Mouse (Mus musculus) limb, embryonic 11.5 days (tissue): ENCODE measurements around the gene Igbp1b. TPM values are rescaled to one million over a fixed set of nuclear protein-coding genes. Genes with fewer than 3 reads are reported as not detected.

Experiments
- ATAC-seq: fragments of 200-750 bp; cut with Nextera tagmentation; 2 replicates; pipeline ENCODE4 v1.8.0; 2017; ENCODE audit warnings: low read depth; ENCODE audit not compliant: insufficient number of reproducible peaks, low FRiP score, low TSS enrichment
- DNase-seq: peaks from one replicate; pipeline ENCODE4 v3.0.0-alpha.2; 2015; ENCODE audit warnings: low spot score
- H3K27ac ChIP-seq: fragments of 300-500 bp; sonication (generic); replicated peaks from 2 replicates; pipeline ENCODE4 v1.5.1; 2014; ENCODE audit warnings: low read depth, mild to moderate bottlenecking, low read length
- H3K27me3 ChIP-seq: fragments of 300-500 bp; sonication (generic); 2 replicates; pipeline ENCODE4 v1.6.1; 2014; ENCODE audit warnings: mild to moderate bottlenecking, low read length, mixed read lengths; ENCODE audit not compliant: control insufficient read depth, insufficient read depth
- H3K36me3 ChIP-seq: fragments of 300-500 bp; sonication (generic); 2 replicates; pipeline ENCODE4 v1.6.1; 2014; ENCODE audit warnings: mild to moderate bottlenecking, low read length, moderate library complexity, mixed read lengths; ENCODE audit not compliant: control insufficient read depth, insufficient read depth
- H3K4me1 ChIP-seq: fragments of 300-500 bp; sonication (generic); 2 replicates; pipeline ENCODE4 v1.6.1; 2014; ENCODE audit warnings: low read length, mixed read lengths; ENCODE audit not compliant: control insufficient read depth, insufficient read depth
- H3K4me2 ChIP-seq: fragments of 300-500 bp; sonication (generic); 2 replicates; pipeline ENCODE4 v1.6.1; 2014; ENCODE audit warnings: low read depth, mild to moderate bottlenecking, moderate library complexity; ENCODE audit not compliant: severe bottlenecking
- H3K4me3 ChIP-seq: fragments of 300-500 bp; sonication (generic); 2 replicates; pipeline ENCODE4 v1.5.1; 2014; ENCODE audit warnings: low read depth, low read length
- H3K9ac ChIP-seq: fragments of 300-500 bp; sonication (generic); 2 replicates; pipeline ENCODE4 v1.6.1; 2014; ENCODE audit warnings: mild to moderate bottlenecking, low read length
- H3K9me3 ChIP-seq: fragments of 300-500 bp; sonication (generic); 2 replicates; pipeline ENCODE4 v1.6.1; 2016; ENCODE audit warnings: low read length; ENCODE audit not compliant: control insufficient read depth
- WGBS: fragments of 180-500 bp; shearing (Covaris S2); extraction: QIAGEN DNeasy Blood & Tissue Kit; methylation state at CpG from one replicate; pipeline ENCODE4 v1.1.7; 2014; 5-methylcytosine and 5-hydroxymethylcytosine counted together
- polyA plus RNA-seq: library from polyadenylated mRNA; unstranded; fragments of >200 nt; fragmentation: Nextera tagmentation; extraction: Ambion mirVana; gene quantifications from 2 replicates; pipeline ENCODE4 v1.2.1, GENCODE M21; 2014

Igbp1b gene
- polyA plus RNA-seq, result not detected in 2 replicates

DNA sequence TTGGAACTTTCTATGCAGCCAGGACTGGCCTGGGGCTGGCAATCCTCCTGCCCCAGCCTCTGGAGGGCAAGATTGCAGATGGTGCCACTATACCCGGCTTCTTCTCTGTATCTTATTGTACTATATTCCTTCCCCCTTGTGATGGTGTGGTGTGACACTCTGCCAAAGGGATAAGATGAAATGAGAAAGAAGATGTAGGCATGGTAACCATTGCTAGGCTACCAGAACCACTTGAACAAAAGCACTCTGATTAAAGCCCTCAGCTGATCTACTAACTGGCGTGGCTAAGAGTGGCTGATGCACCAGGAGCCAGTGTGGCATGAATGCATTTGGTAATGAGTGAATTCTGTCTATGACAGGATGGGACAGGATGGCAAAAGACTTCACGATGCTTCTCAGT is at the start of gene Igbp1b:
Igbp1b (minus strand) TSS at position 29 of the 400 bp plus-strand sequence.
- no peak for ATAC-seq
- Histone ChIP-seq H3K9ac (no peak within 1 kb of the TSS), H3K4me1 (no peaks in the 10 kb centered on the region), H3K27ac (no peak within 1 kb of the TSS), H3K27me3 (no peaks in the 10 kb centered on the region), H3K4me2 (no peak within 1 kb of the TSS), H3K4me3 (no peak within 1 kb of the TSS), H3K36me3 (no peaks in the 10 kb centered on the region), H3K9me3 (no peaks in the 10 kb centered on the region)
- DNase-seq, result no peak
- WGBS, result 88% methylated on average over 3 of the region's 3 CpGs

DNA sequence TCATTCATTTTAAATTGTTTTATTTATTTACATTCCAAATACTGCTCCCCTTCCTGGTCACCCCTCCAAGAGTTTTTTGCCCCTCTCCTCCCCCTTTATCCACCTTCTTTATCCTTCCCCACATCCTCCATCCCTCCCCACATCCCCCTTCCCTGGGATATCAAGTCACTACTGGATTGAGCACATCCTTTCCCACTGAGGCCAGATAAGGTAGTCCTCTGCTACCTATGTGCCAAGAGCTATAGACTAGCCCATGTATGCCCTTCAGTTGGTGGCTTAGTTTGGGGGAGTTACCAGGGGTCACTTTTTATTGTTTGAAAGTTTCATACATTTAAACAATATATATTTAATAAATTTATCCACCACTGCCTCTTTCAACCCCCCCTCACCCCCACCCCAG is 24.6 kb upstream of the Igbp1b start:
- Histone ChIP-seq H3K27me3 (no peaks in the 10 kb centered on the region), H3K4me1 (no peaks in the 10 kb centered on the region), H3K9me3 (no peaks in the 10 kb centered on the region), H3K9ac (no peak overlapping the region), H3K36me3 (no peaks in the 10 kb centered on the region), H3K4me2 (no peak overlapping the region), H3K27ac (no peak overlapping the region), H3K4me3 (no peak overlapping the region)
- DNase-seq, result no peak
- no peak for ATAC-seq

DNA sequence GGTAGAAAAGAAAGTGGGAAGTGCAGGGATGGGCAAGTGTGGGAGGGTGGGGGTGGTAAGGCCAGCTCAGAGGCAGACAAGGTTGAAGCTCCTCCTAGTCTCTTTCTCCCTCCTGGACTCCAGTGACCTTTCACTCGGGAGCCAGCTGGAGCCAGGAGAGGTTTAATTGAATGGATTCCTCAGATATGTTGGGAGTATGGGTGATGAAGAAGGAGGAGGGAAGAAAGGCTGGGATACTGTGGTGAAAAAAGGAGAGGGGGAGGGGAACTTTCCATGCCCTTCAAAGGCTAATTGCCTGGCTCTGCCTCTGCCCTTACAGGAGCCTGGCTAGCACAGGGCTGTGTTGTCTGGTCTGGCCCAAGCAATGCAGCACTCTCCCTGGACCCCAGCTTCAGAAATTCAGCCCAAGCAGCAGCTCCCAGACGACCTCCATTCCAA is 14.4 kb upstream of the Igbp1b start:
- no peak overlapping the region for H3K9ac ChIP-seq
- ATAC-seq (0 out of 2 replicates have a peak, but pooled peaks have one; percentile 39), DNase-seq (no peak)
- H3K4me3 ChIP-seq, result no peak overlapping the region
- no peaks in the 10 kb centered on the region for H3K9me3 ChIP-seq
- no peak overlapping the region for H3K27ac ChIP-seq
- no peaks in the 10 kb centered on the region for H3K27me3 ChIP-seq
- H3K4me2 ChIP-seq, result no peak overlapping the region
- no peaks in the 10 kb centered on the region for H3K4me1 ChIP-seq
- H3K36me3 ChIP-seq, result no peaks in the 10 kb centered on the region
- 0% methylated on average over 2 of the region's 2 CpGs for WGBS

DNA sequence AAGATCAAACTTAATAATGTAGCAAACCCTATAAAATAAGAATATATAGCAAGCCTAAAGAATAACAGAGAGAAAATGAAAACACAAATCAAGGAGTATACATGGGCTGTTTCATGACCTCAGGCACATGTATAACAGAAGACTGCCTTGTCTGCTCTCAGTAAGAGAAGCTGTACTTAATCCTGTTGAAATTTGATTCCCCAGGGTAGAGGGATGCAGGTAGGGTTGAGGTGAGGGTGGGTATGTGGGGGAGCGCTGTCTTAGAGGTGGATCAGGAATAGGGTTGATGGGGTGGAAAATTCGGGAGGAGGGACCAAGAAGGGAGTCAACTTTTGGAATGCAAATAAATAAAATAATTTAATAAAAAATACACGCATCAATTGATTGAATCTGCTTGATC is 7.1 kb upstream of the Igbp1b start:
- H3K36me3 ChIP-seq, result no peaks in the 10 kb centered on the region
- no peak overlapping the region for H3K27ac ChIP-seq
- H3K4me3 ChIP-seq, result no peak overlapping the region
- ATAC-seq (0 out of 2 replicates have a peak, but pooled peaks have one; percentile 27), DNase-seq (no peak)
- no peaks in the 10 kb centered on the region for H3K27me3 ChIP-seq
- H3K4me1 ChIP-seq, result no peaks in the 10 kb centered on the region
- H3K9ac ChIP-seq, result no peak overlapping the region
- 73% methylated on average over 3 of the region's 3 CpGs for WGBS
- H3K9me3 ChIP-seq, result no peaks in the 10 kb centered on the region
- no peak overlapping the region for H3K4me2 ChIP-seq

DNA sequence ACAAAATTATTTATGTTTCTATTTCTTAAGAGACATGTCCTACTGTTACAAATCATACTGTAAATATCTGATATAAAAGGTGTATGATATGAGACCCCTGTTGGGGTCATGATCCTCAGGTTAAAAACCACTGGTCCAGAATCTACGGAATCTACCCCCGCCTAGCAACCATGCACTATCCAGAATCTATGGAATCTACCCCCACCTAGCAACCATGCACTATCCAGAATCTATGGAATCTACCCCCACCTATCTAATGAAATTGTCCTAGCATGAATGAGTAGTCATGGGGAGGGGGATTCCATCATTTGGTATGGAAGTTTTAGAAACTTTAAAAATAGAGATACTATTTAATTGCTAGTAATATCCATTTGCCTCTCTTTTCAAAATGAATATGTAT is 12.7 kb downstream of the Igbp1b start:
- H3K9ac ChIP-seq, result no peak overlapping the region
- DNase-seq, result no peak
- H3K27me3 ChIP-seq, result no peaks in the 10 kb centered on the region
- no peak overlapping the region for H3K27ac ChIP-seq
- H3K9me3 ChIP-seq, result no peaks in the 10 kb centered on the region
- H3K36me3 ChIP-seq, result no peaks in the 10 kb centered on the region
- no peak overlapping the region for H3K4me3 ChIP-seq
- no peak overlapping the region for H3K4me2 ChIP-seq
- 0 out of 2 replicates have a peak, but pooled peaks have one; percentile 62 for ATAC-seq
- H3K4me1 ChIP-seq, result no peaks in the 10 kb centered on the region
- WGBS, result 90% methylated on average over 2 of the region's 2 CpGs

DNA sequence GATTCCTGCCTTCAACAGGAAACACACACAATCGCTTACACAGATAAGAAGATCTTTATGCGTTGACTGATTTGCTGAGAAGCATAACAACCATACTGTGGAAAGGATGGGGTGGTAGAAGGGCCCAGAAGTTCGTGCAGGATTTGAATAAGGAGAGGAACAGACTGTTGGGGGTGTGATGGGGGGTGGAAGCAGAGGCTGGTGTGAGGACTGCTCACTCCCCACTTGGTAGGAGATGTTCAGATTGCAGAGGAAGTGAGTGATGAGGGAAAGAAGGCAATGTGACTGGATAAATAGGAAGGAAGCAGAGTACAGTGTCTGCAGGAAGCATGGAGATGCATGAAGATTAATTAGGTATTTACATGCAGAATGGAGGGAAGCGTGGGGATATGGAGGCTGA is 19.0 kb downstream of the Igbp1b start:
- Histone ChIP-seq H3K27me3 (no peaks in the 10 kb centered on the region), H3K4me3 (no peak overlapping the region), H3K27ac (no peak overlapping the region), H3K36me3 (no peaks in the 10 kb centered on the region), H3K4me2 (no peak overlapping the region), H3K4me1 (no peaks in the 10 kb centered on the region), H3K9ac (no peak overlapping the region), H3K9me3 (no peaks in the 10 kb centered on the region)
- no peak for DNase-seq
- 60% methylated on average over 4 of the region's 4 CpGs for WGBS
- ATAC-seq, result no peak

DNA sequence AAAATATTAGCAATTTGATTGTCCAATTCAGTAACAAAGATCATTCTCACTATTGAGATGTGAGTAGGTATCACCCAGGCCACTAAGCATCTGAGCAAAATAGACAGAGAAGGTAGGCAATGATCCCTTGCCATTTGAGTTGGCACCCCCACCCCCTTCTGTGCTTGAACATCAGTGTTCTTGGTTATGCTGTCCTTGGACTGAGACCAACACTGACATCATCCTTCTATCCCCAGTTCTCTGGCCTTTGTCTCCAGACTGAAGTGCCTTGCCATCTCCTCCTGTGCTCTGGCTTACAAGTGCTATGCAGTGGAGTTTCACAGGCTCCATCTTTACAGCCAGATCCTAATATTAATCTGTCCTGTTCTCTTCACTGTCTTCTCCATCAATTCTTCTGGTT is 37.6 kb downstream of the Igbp1b start:
- no peak overlapping the region for H3K27ac ChIP-seq
- no peaks in the 10 kb centered on the region for H3K4me1 ChIP-seq

DNA sequence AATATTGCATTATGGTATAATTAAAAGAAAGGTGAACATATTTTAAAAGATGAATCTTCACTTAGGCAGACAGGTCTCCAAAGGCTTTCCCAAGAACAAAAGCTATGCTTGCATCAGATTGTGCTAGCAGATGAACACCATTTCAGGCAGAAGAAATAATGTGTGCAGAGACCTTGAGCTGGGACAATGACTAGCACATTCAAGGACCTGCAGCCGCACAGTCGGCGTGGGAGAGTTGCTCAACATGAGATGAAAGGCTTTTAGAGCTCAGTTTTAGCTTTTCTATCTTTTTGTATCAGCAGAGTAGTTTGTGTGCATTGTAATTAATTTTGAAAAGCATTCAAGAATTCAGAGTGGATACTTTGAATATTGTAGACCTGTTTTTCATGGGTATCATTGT is 39.9 kb downstream of the Igbp1b start:
- no peak overlapping the region for H3K27ac ChIP-seq
- H3K9ac ChIP-seq, result no peak overlapping the region
- H3K4me3 ChIP-seq, result no peak overlapping the region
- ATAC-seq (no peak), DNase-seq (no peak)
- H3K4me2 ChIP-seq, result no peak overlapping the region
- no peaks in the 10 kb centered on the region for H3K36me3 ChIP-seq
- whole genome bisulfite sequencing, result 91% methylated on average over 3 of the region's 3 CpGs
- no peaks in the 10 kb centered on the region for H3K27me3 ChIP-seq
- no peaks in the 10 kb centered on the region for H3K4me1 ChIP-seq
- H3K9me3 ChIP-seq, result no peaks in the 10 kb centered on the region

More for the DNA sequence above, 37.6 kb downstream of the Igbp1b start:
- no peaks in the 10 kb centered on the region for H3K27me3 ChIP-seq
- no peak for ATAC-seq
- H3K4me3 ChIP-seq, result no peak overlapping the region
- no peak for DNase-seq
- H3K9me3 ChIP-seq, result no peaks in the 10 kb centered on the region
- H3K9ac ChIP-seq, result no peak overlapping the region
- no peaks in the 10 kb centered on the region for H3K36me3 ChIP-seq
- no peak overlapping the region for H3K4me2 ChIP-seq
